Mouse (Mus musculus): Measurements from ENCODE around the gene Zfp346. TPM values are rescaled to one million over a fixed set of nuclear protein-coding genes. Genes with fewer than 3 reads are reported as not detected.
A peak's percentile ranks its signal among the peaks of the same experiment; 100 is the strongest.

The Zfp346 gene
- polyA plus RNA-seq, 1 experiment from 2014 or later, result 17.9 TPM

GRCm38 (mm10) chr13:55114375-55114774 lies 9.3 kb downstream of the Zfp346 start:
- Histone ChIP-seq H3K27ac (ENCODE audit: low read depth, low read length) (no peak overlapping the region), H3K4me1 (ENCODE audit: control insufficient read depth, insufficient read depth, low read length) (no peaks in the 10 kb centered on the region), H3K4me2 (no peak overlapping the region), H3K9me3 (replicated peaks; ENCODE audit: control insufficient read depth, low read length) (no peaks in the 10 kb centered on the region), H3K9ac (ENCODE audit: low read depth, low read length) (no peak overlapping the region), H3K4me3 (ENCODE audit: low read depth, low read length) (no peak overlapping the region), H3K36me3 (ENCODE audit: control insufficient read depth, insufficient read depth, low read length) (peaks cover 20% of the 10 kb centered on the region), H3K27me3 (ENCODE audit: control insufficient read depth, insufficient read depth, low read length) (no peaks in the 10 kb centered on the region)
- ATAC-seq (replicated peaks; ENCODE audit: insufficient number of reproducible peaks, low FRiP score, low TSS enrichment), result no peak
- 67% methylated on average over 6 of the region's 6 CpGs for WGBS (ENCODE audit: insufficient replicate concordance)

GRCm38 (mm10) chr13:55124903-55125302 lies 19.8 kb downstream of the Zfp346 start:
- WGBS (ENCODE audit: insufficient replicate concordance), result 87% methylated on average over 6 of the region's 6 CpGs
- no peak overlapping the region for H3K4me2 ChIP-seq
- peaks cover 24% of the 10 kb centered on the region for H3K36me3 ChIP-seq (ENCODE audit: control insufficient read depth, insufficient read depth, low read length)
- no peak overlapping the region for H3K4me3 ChIP-seq (ENCODE audit: low read depth, low read length)
- no peak overlapping the region for H3K27ac ChIP-seq (ENCODE audit: low read depth, low read length)
- no peaks in the 10 kb centered on the region for H3K4me1 ChIP-seq (ENCODE audit: control insufficient read depth, insufficient read depth, low read length)
- H3K9me3 ChIP-seq (replicated peaks; ENCODE audit: control insufficient read depth, low read length), result no peaks in the 10 kb centered on the region
- no peak overlapping the region for H3K9ac ChIP-seq (ENCODE audit: low read depth, low read length)
- no peaks in the 10 kb centered on the region for H3K27me3 ChIP-seq (ENCODE audit: control insufficient read depth, insufficient read depth, low read length)
- ATAC-seq (replicated peaks; ENCODE audit: insufficient number of reproducible peaks, low FRiP score, low TSS enrichment), result no peak

- no peaks in the 10 kb centered on the region for H3K27me3 ChIP-seq (ENCODE audit: control insufficient read depth, insufficient read depth, low read length)
- H3K4me3 ChIP-seq (ENCODE audit: low read depth, low read length), result no peak within 1 kb of the TSS
- H3K36me3 ChIP-seq (ENCODE audit: control insufficient read depth, insufficient read depth, low read length), result peaks cover 16% of the 10 kb centered on the region
- no peak within 1 kb of the TSS for H3K27ac ChIP-seq (ENCODE audit: low read depth, low read length)
- no peak within 1 kb of the TSS for H3K9ac ChIP-seq (ENCODE audit: low read depth, low read length)
- no peaks in the 10 kb centered on the region for H3K9me3 ChIP-seq (replicated peaks; ENCODE audit: control insufficient read depth, low read length)
- H3K4me1 ChIP-seq (ENCODE audit: control insufficient read depth, insufficient read depth, low read length), result no peaks in the 10 kb centered on the region
- WGBS (ENCODE audit: insufficient replicate concordance), result 92% methylated on average over 2 of the region's 2 CpGs
- no peak for ATAC-seq (replicated peaks; ENCODE audit: insufficient number of reproducible peaks, low FRiP score, low TSS enrichment)
- no peak within 1 kb of the TSS for H3K4me2 ChIP-seq
Observed at GRCm38 (mm10) chr13:55133448-55133847, 28.3 kb downstream of the Zfp346 start, which contains the start of gene Gm17617. TSS of gene Gm17617 (minus strand) at chr13:55133548.

GRCm38 (mm10) chr13:55135382-55135781 lies 30.3 kb downstream of the Zfp346 start:
- no peak overlapping the region for H3K4me3 ChIP-seq (ENCODE audit: low read depth, low read length)
- no peak overlapping the region for H3K9ac ChIP-seq (ENCODE audit: low read depth, low read length)
- no peaks in the 10 kb centered on the region for H3K27me3 ChIP-seq (ENCODE audit: control insufficient read depth, insufficient read depth, low read length)
- H3K36me3 ChIP-seq (ENCODE audit: control insufficient read depth, insufficient read depth, low read length), result peaks cover 10% of the 10 kb centered on the region
- 10% methylated on average over 5 of the region's 5 CpGs for WGBS (ENCODE audit: insufficient replicate concordance)
- no peaks in the 10 kb centered on the region for H3K4me1 ChIP-seq (ENCODE audit: control insufficient read depth, insufficient read depth, low read length)
- no peak for ATAC-seq (replicated peaks; ENCODE audit: insufficient number of reproducible peaks, low FRiP score, low TSS enrichment)
- no peaks in the 10 kb centered on the region for H3K9me3 ChIP-seq (replicated peaks; ENCODE audit: control insufficient read depth, low read length)
- H3K4me2 ChIP-seq, result no peak overlapping the region
- no peak overlapping the region for H3K27ac ChIP-seq (ENCODE audit: low read depth, low read length)

GRCm38 (mm10) chr13:55140271-55140670 lies 35.2 kb downstream of the Zfp346 start:
- Histone ChIP-seq H3K9ac (ENCODE audit: low read depth, low read length) (no peak overlapping the region), H3K4me2 (no peak overlapping the region), H3K9me3 (replicated peaks; ENCODE audit: control insufficient read depth, low read length) (no peaks in the 10 kb centered on the region), H3K27me3 (ENCODE audit: control insufficient read depth, insufficient read depth, low read length) (no peaks in the 10 kb centered on the region), H3K4me3 (ENCODE audit: low read depth, low read length) (no peak overlapping the region), H3K4me1 (ENCODE audit: control insufficient read depth, insufficient read depth, low read length) (no peaks in the 10 kb centered on the region), H3K36me3 (ENCODE audit: control insufficient read depth, insufficient read depth, low read length) (no peaks in the 10 kb centered on the region), H3K27ac (ENCODE audit: low read depth, low read length) (no peak overlapping the region)
- 66% methylated on average over 2 of the region's 2 CpGs for WGBS (ENCODE audit: insufficient replicate concordance)
- ATAC-seq (replicated peaks; ENCODE audit: insufficient number of reproducible peaks, low FRiP score, low TSS enrichment), result no peak

DNA sequence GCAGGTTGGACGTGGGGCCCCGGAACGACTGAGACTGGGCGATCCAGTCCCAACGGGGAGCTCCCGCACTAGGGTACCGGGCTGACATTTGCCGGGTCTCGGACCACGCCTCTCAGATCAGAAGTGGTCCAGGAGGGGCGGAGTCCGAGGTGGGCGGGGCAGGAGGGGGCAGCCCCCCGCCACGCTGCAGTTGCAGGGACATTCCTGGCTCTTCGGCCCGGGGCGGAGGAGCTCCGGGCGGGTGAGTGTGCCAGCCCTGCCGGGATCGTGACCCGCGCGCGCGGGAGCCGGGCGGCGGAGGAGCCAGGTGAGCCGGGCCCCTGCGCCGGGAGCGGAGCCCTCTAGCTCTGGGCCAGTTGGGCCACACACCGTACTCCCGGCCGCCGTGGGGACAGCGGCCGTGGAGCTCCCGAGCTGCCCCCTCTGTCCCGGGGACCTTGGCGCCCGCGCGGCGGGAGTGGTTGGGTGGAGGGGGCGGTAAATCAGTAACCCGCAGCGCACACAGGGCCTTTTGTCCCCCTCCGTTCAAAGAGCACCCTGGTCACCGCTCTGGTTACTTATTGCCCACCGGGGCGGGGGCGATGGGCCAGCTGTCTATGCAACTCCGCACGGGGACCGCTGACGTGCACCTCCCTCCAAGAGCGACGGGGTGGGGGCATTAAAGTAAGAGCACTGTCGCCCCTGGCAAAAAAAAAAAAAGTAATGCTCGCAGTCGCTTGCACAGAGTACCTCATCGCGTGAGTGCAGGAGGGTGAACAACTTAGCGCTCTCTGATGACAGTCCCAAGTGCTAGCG lies 47.7 kb downstream of the Zfp346 start, which contains the start of gene Fgfr4:
TSS of gene Fgfr4 (plus strand) at position 20 of the 795 bp plus-strand sequence.
- no peaks in the 10 kb centered on the region for H3K36me3 ChIP-seq (ENCODE audit: control insufficient read depth, insufficient read depth, low read length)
- peak within 1 kb of the TSS; percentile 94 for H3K4me2 ChIP-seq
- peak within 1 kb of the TSS; percentile 55 for H3K4me3 ChIP-seq (ENCODE audit: low read depth, low read length)
- 0 out of 2 replicates have a peak, but pooled peaks have one; percentile 28 for ATAC-seq (replicated peaks; ENCODE audit: insufficient number of reproducible peaks, low FRiP score, low TSS enrichment)
- peaks cover 5% of the 10 kb centered on the region; the same call in 1 of the 2 replicates for H3K4me1 ChIP-seq (ENCODE audit: control insufficient read depth, insufficient read depth, low read length)
- H3K9ac ChIP-seq (ENCODE audit: low read depth, low read length), result 0 out of 2 replicates have a peak within 1 kb of the TSS, but pooled peaks have one; percentile 43
- peaks cover 43% of the 10 kb centered on the region for H3K27me3 ChIP-seq (ENCODE audit: control insufficient read depth, insufficient read depth, low read length)
- no peaks in the 10 kb centered on the region for H3K9me3 ChIP-seq (replicated peaks; ENCODE audit: control insufficient read depth, low read length)
- no peak within 1 kb of the TSS for H3K27ac ChIP-seq (ENCODE audit: low read depth, low read length)
- WGBS (ENCODE audit: insufficient replicate concordance), result 2% methylated on average over 68 of the region's 68 CpGs

DNA sequence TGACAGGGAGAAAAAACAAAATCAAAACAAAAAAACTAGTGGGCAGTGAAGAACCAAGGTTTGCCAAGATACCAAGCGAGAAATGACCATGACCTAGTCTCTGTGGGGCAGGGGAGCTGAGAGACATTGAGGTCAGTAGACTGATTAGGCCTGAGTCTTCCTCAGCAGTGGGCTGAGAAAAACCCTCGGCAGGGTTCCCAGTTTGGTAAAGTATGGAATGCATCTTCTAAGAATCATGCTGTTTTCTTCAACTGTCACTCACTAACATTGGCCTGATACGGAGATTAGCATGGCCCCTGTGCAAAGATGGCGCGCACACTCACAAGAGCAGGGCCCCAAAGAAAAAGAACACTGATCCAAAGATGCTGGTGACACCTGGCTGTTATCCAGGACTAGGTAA lies 48.8 kb downstream of the Zfp346 start:
- H3K4me2 ChIP-seq, result no peak overlapping the region
- WGBS (ENCODE audit: insufficient replicate concordance), result 85% methylated on average over 5 of the region's 5 CpGs
- H3K27me3 ChIP-seq (ENCODE audit: control insufficient read depth, insufficient read depth, low read length), result peaks cover 43% of the 10 kb centered on the region

DNA sequence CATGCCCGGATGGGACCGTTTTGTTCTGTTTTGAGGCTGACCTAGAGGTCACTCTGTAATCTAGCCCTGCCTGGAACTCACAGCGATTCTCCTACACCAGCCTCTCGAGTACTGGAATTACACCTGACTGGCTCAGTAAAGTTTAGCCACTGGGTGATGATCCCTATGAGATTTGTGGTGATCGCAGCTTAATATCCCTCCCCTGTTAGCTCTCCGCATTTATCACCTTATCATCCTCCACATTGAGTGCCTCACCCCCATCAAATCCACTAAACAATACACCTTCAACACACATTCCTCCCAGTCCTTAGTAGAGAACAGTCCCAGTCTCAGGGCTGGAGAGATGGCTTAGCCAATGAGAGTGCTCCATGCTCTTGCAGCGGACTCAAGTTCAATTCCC lies 57.3 kb downstream of the Zfp346 start:
- Histone ChIP-seq H3K4me2 (no peak overlapping the region), H3K9ac (ENCODE audit: low read depth, low read length) (no peak overlapping the region), H3K9me3 (replicated peaks; ENCODE audit: control insufficient read depth, low read length) (no peaks in the 10 kb centered on the region), H3K27ac (ENCODE audit: low read depth, low read length) (no peak overlapping the region), H3K27me3 (ENCODE audit: control insufficient read depth, insufficient read depth, low read length) (no peaks in the 10 kb centered on the region), H3K36me3 (ENCODE audit: control insufficient read depth, insufficient read depth, low read length) (no peaks in the 10 kb centered on the region), H3K4me1 (ENCODE audit: control insufficient read depth, insufficient read depth, low read length) (no peaks in the 10 kb centered on the region), H3K4me3 (ENCODE audit: low read depth, low read length) (no peak overlapping the region)
- ATAC-seq (replicated peaks; ENCODE audit: insufficient number of reproducible peaks, low FRiP score, low TSS enrichment), result no peak
- WGBS (ENCODE audit: insufficient replicate concordance), result 58% methylated on average over 7 of the region's 7 CpGs

More for the DNA sequence above, 48.8 kb downstream of the Zfp346 start:
- H3K9me3 ChIP-seq (replicated peaks; ENCODE audit: control insufficient read depth, low read length), result no peaks in the 10 kb centered on the region
- ATAC-seq (replicated peaks; ENCODE audit: insufficient number of reproducible peaks, low FRiP score, low TSS enrichment), result no peak
- H3K27ac ChIP-seq (ENCODE audit: low read depth, low read length), result no peak overlapping the region
- H3K36me3 ChIP-seq (ENCODE audit: control insufficient read depth, insufficient read depth, low read length), result no peaks in the 10 kb centered on the region
- no peak overlapping the region for H3K9ac ChIP-seq (ENCODE audit: low read depth, low read length)
- no peak overlapping the region for H3K4me3 ChIP-seq (ENCODE audit: low read depth, low read length)
- peaks cover 5% of the 10 kb centered on the region; the same call in 1 of the 2 replicates for H3K4me1 ChIP-seq (ENCODE audit: control insufficient read depth, insufficient read depth, low read length)

All from heart, embryonic 11.5 days (tissue).